Mouse (Mus musculus): ENCODE measurements around the gene Ormdl2.

GRCm38 (mm10) chr10:128820217-128820616 is 1.2 kb downstream of the Ormdl2 start:
- TF ChIP-seq CTCF (IDR thresholded peaks at IDR 0.05; ENCODE audit: low read depth) (no peak), EP300 (IDR thresholded peaks at IDR 0.05; ENCODE audit: low read depth) (no peak)

All from heart, postnatal 0 days (tissue).